Mouse (Mus musculus) lung, postnatal 0 days (tissue): ENCODE measurements at regions not wholly inside any gene's neighbourhood (a gene's known extent, or its start where the extent isn't known, plus 50 kb on each side); places are given as distances from the start of the nearest gene placed in this dataset.

Experiments
- ATAC-seq: fragments of 200-750 bp; cut with Nextera tagmentation; 2 replicates; pipeline ENCODE4 v1.8.0; 2017; ENCODE audit warnings: moderate library complexity
- DNase-seq: peaks from one replicate; pipeline ENCODE4 v3.0.0-alpha.2; 2016; ENCODE audit warnings: low spot score
- H3K27ac ChIP-seq: fragments of 300-500 bp; sonication (generic); 2 replicates; pipeline ENCODE4 v1.5.1; 2014; ENCODE audit warnings: antibody characterized with exemption, mild to moderate bottlenecking, low read length, mixed read lengths
- H3K27me3 ChIP-seq: fragments of 300-500 bp; sonication (generic); replicated peaks from 2 replicates; pipeline ENCODE4 v1.6.1; 2014; ENCODE audit warnings: low read length, mixed read lengths; ENCODE audit not compliant: insufficient read depth
- H3K36me3 ChIP-seq: fragments of 300-500 bp; sonication (generic); 2 replicates; pipeline ENCODE4 v1.6.1; 2014; ENCODE audit warnings: low read length, mixed read lengths; ENCODE audit not compliant: insufficient read depth
- H3K4me1 ChIP-seq: fragments of 300-500 bp; sonication (generic); 2 replicates; pipeline ENCODE4 v1.6.1; 2014; ENCODE audit warnings: antibody characterized with exemption, low read depth, low read length, mixed read lengths; ENCODE audit not compliant: insufficient read depth
- H3K4me2 ChIP-seq: fragments of 300-500 bp; sonication (generic); replicated peaks from 2 replicates; pipeline ENCODE4 v1.6.1; 2014; ENCODE audit warnings: low read depth, mild to moderate bottlenecking, low read length, moderate library complexity, mixed read lengths
- H3K4me3 ChIP-seq: fragments of 300-500 bp; sonication (generic); 2 replicates; pipeline ENCODE4 v1.5.1; 2014; ENCODE audit warnings: low read depth, low read length
- H3K9ac ChIP-seq: fragments of 300-500 bp; sonication (generic); replicated peaks from 2 replicates; pipeline ENCODE4 v1.6.1; 2014; ENCODE audit warnings: low read depth, mild to moderate bottlenecking
- H3K9me3 ChIP-seq: fragments of 300-500 bp; sonication (generic); 2 replicates; pipeline ENCODE4 v1.6.1; 2016; ENCODE audit warnings: low read length, mixed read lengths
- CTCF ChIP-seq: IDR thresholded peaks from 2 replicates; pipeline ENCODE4 v1.5.1; 2016; ENCODE audit warnings: antibody characterized with exemption, mild to moderate bottlenecking
- EP300 ChIP-seq: IDR thresholded peaks from 2 replicates; pipeline ENCODE4 v1.6.1; 2016; ENCODE audit warnings: antibody characterized with exemption, mild to moderate bottlenecking, control low read depth
- WGBS: fragments of 180-500 bp; shearing (Covaris S2); extraction: QIAGEN DNeasy Blood & Tissue Kit; methylation state at CpG from one replicate; pipeline ENCODE4 v1.1.7; 2014; 5-methylcytosine and 5-hydroxymethylcytosine counted together

DNA sequence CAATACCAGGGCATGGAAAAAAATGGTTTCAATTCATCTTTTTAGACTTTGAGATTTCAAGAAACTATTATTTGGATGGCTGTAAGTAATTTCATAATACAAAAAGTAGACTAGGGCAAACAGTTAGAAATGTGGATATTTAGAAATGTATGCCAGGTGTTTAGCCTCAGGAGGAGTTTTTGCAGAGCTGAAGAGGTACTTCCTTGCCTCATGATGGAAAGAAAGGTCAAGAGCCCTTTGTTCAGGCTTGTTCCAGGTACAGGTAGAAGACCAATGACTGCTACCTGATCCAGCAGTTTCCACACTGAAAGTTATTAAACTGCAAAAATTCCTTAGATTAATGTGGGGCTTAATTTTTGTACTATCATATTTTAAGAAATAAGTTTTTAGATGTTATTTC, 143.3 kb upstream of the Rprm start:
- Histone ChIP-seq H3K36me3 (no peaks in the 10 kb centered on the region), H3K4me3 (no peak overlapping the region), H3K27ac (no peak overlapping the region), H3K27me3 (no peaks in the 10 kb centered on the region), H3K4me1 (no peaks in the 10 kb centered on the region), H3K4me2 (no peak overlapping the region), H3K9me3 (no peaks in the 10 kb centered on the region), H3K9ac (no peak overlapping the region)
- ATAC-seq = peak; percentile 57; the same call in 1 of the 2 replicates
- peak; percentile 54 for DNase-seq
- no peak for TF ChIP-seq CTCF
- TF ChIP-seq EP300 = peak; percentile 28; the same call in 1 of the 2 replicates

DNA sequence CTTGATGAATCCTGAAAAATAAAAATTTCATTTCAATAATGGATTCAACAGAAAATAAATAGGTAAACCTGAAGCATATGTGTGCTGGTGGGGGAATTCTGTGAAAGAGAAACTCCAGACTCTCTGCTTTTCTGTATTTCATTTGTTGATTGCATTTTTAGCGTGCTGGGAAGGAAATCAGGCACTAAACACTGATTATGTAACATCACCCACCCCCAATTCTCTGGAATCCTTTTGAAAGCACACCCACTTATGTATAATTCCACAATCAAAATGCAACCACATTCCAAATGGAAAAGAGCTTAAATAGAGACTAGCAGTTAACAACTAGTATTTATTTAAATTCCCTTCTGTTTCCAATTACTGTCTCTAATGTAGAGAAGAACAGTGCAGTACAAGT, 143.7 kb upstream of the Rprm start:
- Histone ChIP-seq H3K9me3 (no peaks in the 10 kb centered on the region), H3K4me1 (no peaks in the 10 kb centered on the region), H3K36me3 (no peaks in the 10 kb centered on the region), H3K4me3 (no peak overlapping the region), H3K27me3 (no peaks in the 10 kb centered on the region), H3K4me2 (no peak overlapping the region), H3K9ac (no peak overlapping the region), H3K27ac (no peak overlapping the region)
- ATAC-seq (no peak), DNase-seq (no peak)
- TF ChIP-seq EP300 = no peak
- WGBS = 37% methylated on average over 1 of the region's 1 CpGs

DNA sequence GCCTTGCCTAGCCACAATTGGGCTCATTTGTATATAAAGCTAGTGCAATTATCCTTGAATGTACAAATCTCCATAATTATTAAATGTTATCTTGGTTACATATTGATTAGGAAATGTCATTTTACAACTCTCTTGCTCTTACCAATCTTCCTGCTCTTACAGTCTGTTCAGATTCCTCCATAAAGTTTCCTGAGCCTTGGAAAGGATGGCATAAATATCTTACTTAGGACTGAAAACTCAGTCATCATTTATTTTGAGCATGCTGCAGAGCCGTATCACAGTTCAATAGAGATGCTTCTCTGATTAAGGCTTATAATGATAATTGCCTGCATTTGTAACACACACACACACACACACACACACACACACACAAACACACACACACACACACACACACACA, 151.4 kb upstream of the Rprm start:
- H3K9ac ChIP-seq = no peak overlapping the region
- WGBS = 80% methylated on average over 1 of the region's 1 CpGs
- no peak for DNase-seq
- no peak overlapping the region for H3K27ac ChIP-seq
- no peaks in the 10 kb centered on the region for H3K27me3 ChIP-seq
- H3K9me3 ChIP-seq = no peaks in the 10 kb centered on the region
- H3K4me2 ChIP-seq = no peak overlapping the region
- H3K4me1 ChIP-seq = no peaks in the 10 kb centered on the region
- no peaks in the 10 kb centered on the region for H3K36me3 ChIP-seq
- no peak for TF ChIP-seq CTCF
- no peak for TF ChIP-seq EP300
- no peak overlapping the region for H3K4me3 ChIP-seq
- no peak for ATAC-seq

GRCm38 (mm10) chr2:54237192-54237591, 151.8 kb upstream of the Rprm start:
- Histone ChIP-seq H3K4me1 (no peaks in the 10 kb centered on the region), H3K36me3 (no peaks in the 10 kb centered on the region), H3K27me3 (no peaks in the 10 kb centered on the region), H3K4me3 (no peak overlapping the region), H3K27ac (no peak overlapping the region), H3K4me2 (no peak overlapping the region), H3K9ac (no peak overlapping the region), H3K9me3 (no peaks in the 10 kb centered on the region)
- ATAC-seq (no peak), DNase-seq (no peak)
- WGBS = 47% methylated on average over 1 of the region's 1 CpGs
- no peak for TF ChIP-seq EP300
- TF ChIP-seq CTCF = no peak

GRCm38 (mm10) chr2:54264773-54265452, 171.2 kb upstream of the Galnt13 start:
- no peak overlapping the region for H3K27ac ChIP-seq
- 82% methylated on average over 4 of the region's 4 CpGs for WGBS
- ATAC-seq (no peak), DNase-seq (no peak)
- no peaks in the 10 kb centered on the region for H3K4me1 ChIP-seq
- no peak overlapping the region for H3K9ac ChIP-seq
- H3K4me2 ChIP-seq = no peak overlapping the region
- H3K4me3 ChIP-seq = no peak overlapping the region
- H3K27me3 ChIP-seq = no peaks in the 10 kb centered on the region
- TF ChIP-seq EP300 = no peak
- no peak for TF ChIP-seq CTCF
- no peaks in the 10 kb centered on the region for H3K36me3 ChIP-seq
- no peaks in the 10 kb centered on the region for H3K9me3 ChIP-seq

GRCm38 (mm10) chr2:54265453-54265823, 170.7 kb upstream of the Galnt13 start:
- H3K36me3 ChIP-seq = no peaks in the 10 kb centered on the region
- no peak overlapping the region for H3K27ac ChIP-seq
- no peak overlapping the region for H3K9ac ChIP-seq
- TF ChIP-seq EP300 (no peak), CTCF (no peak)
- H3K4me1 ChIP-seq = no peaks in the 10 kb centered on the region
- no peaks in the 10 kb centered on the region for H3K9me3 ChIP-seq
- 81% methylated on average over 5 of the region's 5 CpGs for WGBS
- no peak for ATAC-seq
- DNase-seq = no peak
- no peaks in the 10 kb centered on the region for H3K27me3 ChIP-seq
- H3K4me2 ChIP-seq = no peak overlapping the region
- no peak overlapping the region for H3K4me3 ChIP-seq

DNA sequence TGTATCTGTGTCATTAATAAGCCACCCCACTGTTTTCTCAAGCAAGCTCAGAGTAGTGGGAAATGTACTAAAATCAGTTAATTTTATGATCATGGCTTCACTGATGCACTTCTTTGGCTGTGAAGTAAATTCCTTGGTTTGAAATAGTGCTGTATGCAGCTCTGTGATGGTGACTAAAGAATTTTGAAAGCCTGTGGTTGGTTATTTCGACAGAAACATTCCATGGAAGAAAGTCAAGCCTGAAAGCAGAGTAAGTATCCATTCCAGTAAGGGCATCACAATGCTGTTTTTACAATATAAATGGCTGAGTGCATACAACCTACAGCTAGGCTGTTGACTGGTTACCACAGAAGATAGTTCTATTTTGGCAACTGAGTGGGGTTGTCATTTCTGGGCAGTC, 154.2 kb upstream of the Galnt13 start:
- H3K9ac ChIP-seq = no peak overlapping the region
- TF ChIP-seq CTCF (no peak), EP300 (no peak)
- 64% methylated on average over 1 of the region's 1 CpGs for WGBS
- no peaks in the 10 kb centered on the region for H3K4me1 ChIP-seq
- no peaks in the 10 kb centered on the region for H3K27me3 ChIP-seq
- no peak overlapping the region for H3K4me2 ChIP-seq
- no peaks in the 10 kb centered on the region for H3K9me3 ChIP-seq
- H3K4me3 ChIP-seq = no peak overlapping the region
- no peak overlapping the region for H3K27ac ChIP-seq
- DNase-seq (no peak), ATAC-seq (no peak)
- no peaks in the 10 kb centered on the region for H3K36me3 ChIP-seq
